Mouse (Mus musculus) retina, adult 2 months (tissue): ENCODE measurements around the gene Cyp2c23.

ENCODE experiments used
- DNase-seq: peaks from one replicate; pipeline ENCODE4 v3.0.0-alpha.2; 2012; ENCODE audit warnings: low read depth, low spot score

The Cyp2c23 gene

GRCm38 (mm10) chr19:44024921-44025585 is 4.0 kb downstream of the Cyp2c23 start:
- no peak for DNase-seq

- no peak for DNase-seq
Measured at GRCm38 (mm10) chr19:44023066-44023465, 5.9 kb downstream of the Cyp2c23 start.

DNA sequence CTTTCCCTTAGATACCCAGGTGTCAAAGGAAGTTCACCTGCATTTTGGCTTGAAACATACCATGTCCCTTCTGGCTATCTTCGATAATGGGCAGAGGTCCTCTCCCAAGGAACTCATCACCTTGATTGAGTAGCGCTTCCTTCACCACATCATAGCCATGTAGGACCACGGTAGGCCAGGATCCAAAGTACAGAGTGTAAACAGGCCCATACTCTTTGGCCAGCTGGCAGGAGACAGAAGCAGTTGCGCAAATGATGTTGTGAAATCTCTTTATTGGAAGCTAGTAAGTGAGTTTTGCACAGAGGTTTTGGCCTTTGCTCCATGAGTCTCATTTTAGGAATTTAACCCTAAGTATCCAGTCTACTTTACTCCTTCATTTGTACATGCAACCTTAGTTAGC is 7.5 kb downstream of the Cyp2c23 start:
- DNase-seq: no peak

DNA sequence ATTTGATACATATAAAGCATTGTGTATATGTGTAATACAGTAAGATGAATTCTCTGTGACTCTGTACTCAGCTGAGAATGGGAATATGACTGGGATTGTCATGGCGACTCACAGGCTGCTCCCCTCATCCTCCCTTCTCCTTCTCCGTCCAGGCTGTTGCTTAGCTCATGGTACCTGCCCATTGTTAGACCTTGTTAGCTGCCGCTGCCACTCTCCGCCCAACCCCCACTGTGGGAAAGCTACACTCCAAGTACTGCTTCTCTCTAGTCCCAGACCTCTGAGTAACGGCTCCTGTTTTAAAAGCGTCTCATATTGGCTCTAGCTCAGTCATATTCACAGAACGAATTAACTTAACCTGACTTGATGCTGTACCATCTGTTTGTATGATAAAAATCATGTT is 9.3 kb downstream of the Cyp2c23 start:
- DNase-seq: no peak

DNA sequence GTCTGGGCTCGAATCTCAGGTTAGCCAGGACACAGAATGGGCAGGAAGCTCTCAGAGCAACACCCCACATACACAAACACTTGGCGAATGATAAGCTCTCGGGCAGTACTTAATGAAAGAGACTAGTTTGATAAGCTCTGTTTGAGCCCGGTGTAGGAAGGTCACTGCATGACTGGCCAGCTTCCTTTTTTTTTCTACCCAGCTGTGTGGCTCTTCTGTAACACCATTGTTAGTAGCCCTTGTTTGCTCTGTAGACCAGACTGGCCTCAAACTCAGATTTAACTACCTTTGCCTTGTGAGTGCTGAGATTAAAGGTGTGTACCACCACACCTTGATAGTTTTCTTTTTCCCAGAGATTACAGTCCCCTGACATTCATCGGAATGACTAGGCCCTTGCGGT is 15.1 kb downstream of the Cyp2c23 start:
- no peak for DNase-seq

GRCm38 (mm10) chr19:44008784-44009183 is 20.2 kb downstream of the Cyp2c23 start:
- no peak for DNase-seq

GRCm38 (mm10) chr19:44007186-44007585 is 21.8 kb downstream of the Cyp2c23 start:
- no peak for DNase-seq

GRCm38 (mm10) chr19:44005025-44005424 is 24.0 kb downstream of the Cyp2c23 start:
- DNase-seq: no peak

DNA sequence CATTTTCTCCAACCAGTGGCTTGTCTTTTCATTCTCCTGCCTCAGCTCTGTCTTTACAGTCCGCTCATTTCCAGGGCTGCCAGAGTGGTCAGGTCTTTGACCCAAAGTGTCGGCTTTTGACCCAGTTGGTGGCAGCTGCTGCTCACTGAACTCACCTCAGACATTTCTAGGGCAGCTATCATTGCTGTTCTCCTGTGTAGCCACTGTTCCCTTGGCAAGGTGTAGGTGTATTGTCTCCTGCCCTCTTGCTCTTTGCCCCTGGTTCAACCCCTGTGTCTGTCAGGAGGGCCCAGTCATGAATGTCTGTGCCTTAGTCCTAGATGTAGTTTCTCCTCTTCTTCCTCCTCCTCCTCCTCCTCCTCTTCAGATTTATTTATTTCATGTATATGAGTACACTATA is 24.7 kb downstream of the Cyp2c23 start:
- no peak for DNase-seq

DNA sequence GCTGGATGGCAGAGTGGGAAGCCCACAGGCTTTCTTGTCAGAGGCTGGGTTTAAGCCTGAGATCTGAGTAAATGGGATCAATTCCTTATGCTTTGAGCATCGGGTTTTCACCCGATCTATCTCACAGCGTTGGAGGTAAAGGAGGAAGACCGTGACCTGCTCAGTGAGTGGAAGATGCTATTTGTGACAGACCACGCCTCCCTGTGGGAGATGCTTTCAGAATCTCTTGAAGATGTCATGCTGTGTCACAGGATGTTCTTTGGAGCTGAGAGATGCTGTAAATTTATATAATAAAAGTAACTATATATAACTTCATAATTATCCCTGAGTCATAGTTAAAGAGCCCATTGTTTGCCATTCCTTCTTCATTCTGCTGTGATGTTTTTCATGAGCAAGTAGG is 28.3 kb downstream of the Cyp2c23 start:
- DNase-seq: no peak

- no peak for DNase-seq
Measured at GRCm38 (mm10) chr19:44000061-44000460, 28.9 kb downstream of the Cyp2c23 start.

DNA sequence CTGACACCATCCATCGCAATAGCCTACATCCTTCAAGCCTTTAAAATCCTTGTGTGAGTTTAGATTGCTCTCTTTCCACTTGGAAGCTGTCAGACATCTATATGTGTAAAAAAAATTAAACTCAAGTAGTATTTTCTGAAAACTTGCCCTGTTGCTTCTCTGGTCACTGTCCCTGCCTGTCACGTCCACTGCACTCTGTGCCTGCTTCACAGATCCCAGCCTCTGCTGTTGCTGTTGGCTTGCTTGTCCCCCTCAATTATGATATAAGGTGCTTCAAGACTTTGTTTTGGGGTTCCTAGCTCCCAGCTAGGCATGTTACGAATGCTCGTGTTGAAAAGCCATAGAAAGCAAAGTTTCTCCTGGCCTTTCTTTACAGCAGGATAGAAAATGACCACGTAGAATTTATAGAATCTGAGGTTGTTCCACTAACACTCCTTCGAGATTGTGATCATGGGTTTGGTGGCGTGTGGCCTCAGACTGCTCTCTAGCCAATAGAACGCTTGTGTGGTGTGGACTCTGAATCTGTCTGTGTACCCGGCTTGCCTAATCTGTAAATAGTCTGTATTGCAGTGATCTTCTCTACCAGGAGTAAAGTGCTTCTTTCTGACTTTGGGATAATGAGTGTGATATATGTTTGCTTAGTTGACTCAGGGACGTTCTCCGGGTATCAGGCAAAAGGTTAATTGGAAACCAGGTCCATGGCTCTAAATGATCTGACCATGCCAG is 30.0 kb downstream of the Cyp2c23 start:
- no peak for DNase-seq

- no peak for DNase-seq
Measured at GRCm38 (mm10) chr19:43998101-43998500, 30.9 kb downstream of the Cyp2c23 start.

DNA sequence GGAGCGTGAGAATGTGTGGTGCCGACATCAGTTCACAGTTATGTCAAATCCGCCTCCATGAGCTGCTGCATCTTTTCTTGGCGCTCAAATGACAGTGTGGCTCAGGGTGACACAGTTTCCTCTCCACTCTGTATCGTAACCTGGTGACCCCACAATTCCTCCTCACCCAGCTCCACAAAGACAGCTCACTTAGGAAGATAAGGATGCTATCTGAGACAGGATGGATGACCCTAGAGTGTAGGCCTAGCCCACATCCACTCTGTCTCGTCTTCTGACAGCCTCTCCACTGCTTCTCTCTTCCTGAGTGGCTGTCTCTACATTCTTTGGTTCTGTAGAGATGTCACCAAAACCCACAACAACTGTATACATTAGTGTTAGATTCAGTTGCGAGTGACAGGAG is 33.6 kb downstream of the Cyp2c23 start:
- no peak for DNase-seq

- DNase-seq: no peak
Measured at GRCm38 (mm10) chr19:43992464-43992863, 36.5 kb downstream of the Cyp2c23 start.

DNA sequence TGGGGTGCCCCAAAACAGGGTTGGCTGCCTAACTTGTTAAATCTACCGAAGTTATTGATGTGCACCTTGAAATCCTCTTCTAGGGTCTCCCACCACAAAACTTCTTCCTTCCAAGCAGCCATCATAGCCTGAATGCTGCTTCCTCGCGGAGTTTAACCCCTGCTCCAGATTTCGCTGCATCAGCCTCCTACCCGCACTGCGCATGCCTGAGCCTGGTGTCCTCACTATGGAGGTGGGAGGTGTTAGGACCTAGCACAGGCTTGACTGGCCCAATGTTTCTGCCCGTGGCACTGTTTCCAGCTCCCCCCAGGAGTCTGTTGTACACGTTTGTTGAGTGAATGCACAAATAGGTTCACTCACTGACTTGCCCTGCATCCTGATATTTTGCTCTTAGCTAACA is 38.6 kb downstream of the Cyp2c23 start:
- no peak for DNase-seq

DNA sequence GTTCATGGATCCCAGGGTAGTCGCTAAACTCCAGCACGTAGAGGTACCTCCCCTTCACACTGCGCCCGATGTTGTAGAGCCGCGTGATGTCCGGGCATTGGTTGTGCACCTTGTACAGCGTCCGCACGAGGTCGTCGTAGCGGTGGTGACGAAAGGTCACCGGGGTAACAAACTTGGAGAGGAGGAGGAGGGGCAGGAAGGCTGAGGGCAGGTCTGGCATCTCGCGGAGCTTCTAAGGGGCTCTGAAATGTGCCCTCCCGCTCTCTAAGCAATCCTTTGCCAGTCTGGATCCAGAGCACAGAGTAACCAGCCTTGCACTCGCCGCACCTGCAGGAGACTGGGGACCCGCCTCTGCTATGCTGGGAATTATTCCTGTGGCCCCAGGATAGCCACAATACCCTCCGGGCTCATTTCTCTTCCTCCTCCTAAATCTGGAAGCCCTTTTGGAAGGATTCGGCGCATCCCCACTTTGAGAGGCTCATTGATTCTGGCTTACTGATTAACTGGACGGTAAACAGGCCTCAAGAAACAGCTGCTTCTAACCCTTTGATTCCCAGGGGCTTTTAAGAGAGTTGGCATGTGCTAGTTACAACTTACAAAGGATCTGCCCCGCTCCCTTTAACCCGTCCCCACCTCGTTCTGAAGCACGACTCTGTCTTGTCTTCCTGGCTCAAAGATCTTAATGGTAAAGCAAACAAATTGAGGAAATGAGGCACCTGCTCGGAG is 42.8 kb downstream of the Cyp2c23 start, which contains the start of gene Cpn1:
Cpn1 (minus strand) TSS at position 488 of the 726 bp plus-strand sequence.
- no peak for DNase-seq

GRCm38 (mm10) chr19:43981992-43982391 is 47.0 kb downstream of the Cyp2c23 start:
- DNase-seq: no peak

DNA sequence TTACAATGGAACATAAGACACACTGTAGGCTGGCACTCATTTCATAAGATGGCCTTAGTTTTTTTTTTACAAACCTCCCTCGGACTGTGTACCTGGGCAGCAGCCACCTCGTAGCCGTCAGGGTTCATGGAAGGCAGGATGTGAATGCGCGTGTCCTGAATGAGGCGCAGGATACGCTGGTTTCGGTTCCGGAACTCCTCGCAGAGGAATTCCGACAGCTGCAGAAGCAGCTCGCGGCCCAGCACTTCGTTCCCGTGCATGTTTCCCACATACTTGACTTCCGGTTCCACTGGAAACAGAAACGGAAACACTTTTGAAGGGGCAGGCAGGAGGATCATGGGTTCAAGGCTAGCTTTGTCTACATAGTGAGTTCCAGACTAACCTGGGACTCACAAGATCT is 48.3 kb downstream of the Cyp2c23 start:
- no peak for DNase-seq

- DNase-seq: no peak
Measured at GRCm38 (mm10) chr19:43977799-43978198, 51.2 kb downstream of the Cyp2c23 start.

- DNase-seq: no peak
Measured at GRCm38 (mm10) chr19:43976661-43977060, 52.3 kb downstream of the Cyp2c23 start.

- DNase-seq: no peak
Measured at GRCm38 (mm10) chr19:43974221-43974620, 54.8 kb downstream of the Cyp2c23 start.

GRCm38 (mm10) chr19:43973711-43974110 is 55.3 kb downstream of the Cyp2c23 start:
- DNase-seq: no peak
